In the genomic region with DNA sequence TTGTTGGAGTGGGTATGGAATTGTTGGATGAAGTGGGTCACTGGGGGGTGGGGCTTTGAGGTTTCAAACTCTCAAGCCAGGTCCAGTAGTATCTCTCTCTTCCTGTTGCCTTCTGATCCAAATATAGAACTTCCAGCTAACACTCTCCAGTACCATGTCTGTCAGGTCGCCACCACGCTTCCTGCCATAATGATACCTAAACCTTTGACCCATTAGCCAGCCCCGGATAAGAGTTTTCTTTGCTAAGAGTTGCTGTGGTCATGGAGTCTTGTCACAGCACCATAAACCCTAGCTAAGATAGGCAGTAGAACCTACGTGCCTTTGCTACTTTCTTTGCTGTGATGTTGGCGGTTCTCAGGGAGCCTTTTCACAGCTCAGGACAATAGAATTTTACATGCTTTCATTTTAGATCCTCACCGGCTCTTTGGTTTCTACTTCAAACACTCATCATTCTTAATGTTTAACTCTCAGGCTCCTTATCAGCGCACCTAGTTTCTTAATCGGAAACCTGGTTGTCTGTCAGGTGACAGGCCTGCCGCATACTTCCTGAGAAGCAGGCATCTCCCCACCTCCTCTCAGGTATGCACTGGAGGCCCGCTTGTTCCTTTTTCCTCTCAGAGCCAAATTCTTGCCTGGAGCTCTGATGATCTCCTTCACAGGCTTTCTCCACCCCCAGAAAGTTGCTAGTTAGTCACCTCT, we compare ENCODE assay signal across 31 mouse cellular contexts. TPM values are rescaled to one million over a fixed set of nuclear protein-coding genes. Genes with fewer than 3 reads are reported as not detected.
DNase-seq lines count a peak whose midpoint lies in the region; ATAC-seq and TF ChIP-seq lines count a peak whose summit lies in the region.
"Had no signal": no experiment of that assay in that cellular context is flagged by ENCODE, and none has a peak within 500 bp of the region (broad histone marks: within the 10 kb centered on the region; RNA-seq: fewer than 3 reads in every experiment).

No protein-coding gene starts in this region.

- no peaks in the 10 kb centered on the region for H3K4me1 ChIP-seq in intestine, embryonic 15.5 days (replicated peaks)
- H3K4me1 ChIP-seq in lung, adult 2 months (ENCODE audit: control insufficient read depth, insufficient read depth, low read length) = peaks cover 12% of the 10 kb centered on the region
- H3K4me1 ChIP-seq: kidney, embryonic 15.5 days; limb, embryonic 15.5 days had no signal

- 57% methylated on average over 10 of the region's 10 CpGs for WGBS in intestine, embryonic 15.5 days
- 63% methylated on average over 10 of the region's 10 CpGs for WGBS in lung, adult 2 months

- no peak overlapping the region for H3K9ac ChIP-seq in intestine, embryonic 15.5 days
- H3K9ac ChIP-seq: heart, embryonic 12.5 days; hindbrain, embryonic 15.5 days; kidney, embryonic 15.5 days; limb, embryonic 15.5 days; liver, embryonic 13.5 days; neural tube, embryonic 15.5 days had no signal

- 0 out of 2 replicates have a peak overlapping the region, but pooled peaks have one; percentile 36 for H3K27ac ChIP-seq in intestine, embryonic 15.5 days
- H3K27ac ChIP-seq: gastrocnemius, adult 2 months; heart, adult 2 months; hindbrain, embryonic 15.5 days; kidney, embryonic 15.5 days; limb, embryonic 10.5 days; limb, embryonic 15.5 days; liver, embryonic 13.5 days; macrophage; neural tube, embryonic 15.5 days had no signal

- no peak overlapping the region for H3K4me3 ChIP-seq in intestine, embryonic 15.5 days (replicated peaks)
- no peak overlapping the region for H3K4me3 ChIP-seq in lung, adult 2 months (replicated peaks; ENCODE audit: extremely low read depth, low read depth, low read length)
- H3K4me3 ChIP-seq: gastrocnemius, adult 2 months; heart, adult 2 months; heart, embryonic 12.5 days; hindbrain, embryonic 15.5 days; kidney, embryonic 15.5 days; limb, embryonic 10.5 days; limb, embryonic 15.5 days; liver, embryonic 13.5 days; neural tube, embryonic 15.5 days had no signal

- H3K36me3 ChIP-seq in intestine, embryonic 15.5 days = no peaks in the 10 kb centered on the region
- H3K36me3 ChIP-seq: heart, embryonic 12.5 days; hindbrain, embryonic 15.5 days; kidney, embryonic 15.5 days; limb, embryonic 10.5 days; limb, embryonic 15.5 days; liver, embryonic 13.5 days; neural tube, embryonic 15.5 days had no signal

- TF ChIP-seq CTCF in lung, adult 2 months (IDR thresholded peaks at IDR 0.05; ENCODE audit: insufficient read depth, low read length) = no peak

- H3K27me3 ChIP-seq in intestine, embryonic 15.5 days (replicated peaks) = no peaks in the 10 kb centered on the region
- H3K27me3 ChIP-seq: CH12.LX; heart, embryonic 12.5 days; hindbrain, embryonic 15.5 days; kidney, embryonic 15.5 days; limb, embryonic 15.5 days; liver, embryonic 13.5 days; neural tube, embryonic 15.5 days had no signal

- ATAC-seq in intestine, embryonic 15.5 days = peak; percentile 84
- ATAC-seq: forebrain, embryonic 14.5 days had no signal

- H3K9me3 ChIP-seq in intestine, embryonic 15.5 days = no peaks in the 10 kb centered on the region
- H3K9me3 ChIP-seq: heart, embryonic 12.5 days; hindbrain, embryonic 15.5 days; kidney, embryonic 15.5 days; limb, embryonic 10.5 days; limb, embryonic 15.5 days; liver, embryonic 13.5 days; neural tube, embryonic 15.5 days had no signal

- peak; percentile 26 for DNase-seq in lung, adult 2 months
- DNase-seq in lung, postnatal 10 days = peak; percentile 38
- peak; percentile 76 for DNase-seq in yolk sac, embryonic 10.5 days (ENCODE audit: low spot score)
- no peak for DNase-seq in frontal cortex, postnatal 25 days (ENCODE audit: low spot score in 2 of 2)
- no peak for DNase-seq in thymus, postnatal 14 days
- DNase-seq in adrenal gland, postnatal 36 days = no peak
- DNase-seq: adrenal gland, adult 8-10 months; B cell, adult 2 months; cerebellum, adult 8-10 months; cerebellum, postnatal 25 days; gastrocnemius, adult 2 months; gastrocnemius, postnatal 36 days; heart, adult 2 months; heart, postnatal 4 days; kidney, adult 11 months; kidney, postnatal 25 days; layer of hippocampus, postnatal 36 days; liver, embryonic 13.5 days; midbrain, embryonic 14.5 days; spleen, adult 18-20 months; thymus, postnatal 36 days had no signal

- H3K4me2 ChIP-seq in intestine, embryonic 15.5 days (replicated peaks) = peak overlapping the region; percentile 14; the same call in 1 of the 2 replicates
- H3K4me2 ChIP-seq: heart, embryonic 12.5 days; hindbrain, embryonic 15.5 days; kidney, embryonic 15.5 days; limb, embryonic 15.5 days; liver, embryonic 13.5 days; neural tube, embryonic 15.5 days had no signal

- TF ChIP-seq POLR2A in lung, adult 2 months (IDR thresholded peaks at IDR 0.05; ENCODE audit: borderline replicate concordance, extremely low read depth, low read depth, low read length) = no peak

RNA-seq across cellular contexts. Expression of gene Nfkb1, which starts 41.5 kb away (rescaled TPM):
- polyA plus RNA-seq in intestine, embryonic 15.5 days (2015; fragmentation: Nextera tagmentation; extraction: Ambion mirVana) = 19.7 and 20.6 TPM in 2 replicates
- polyA plus RNA-seq in lung, adult 2 months (2012; rRNA removed) = 114 and 126 TPM in 2 replicates
- 10 to 100 TPM; 55.8 to 58.1 TPM for total RNA-seq in adrenal gland, postnatal 36 days (2021)

Comparison
In these comparisons a context has a peak if more than half of its experiments do, and no peak if none do; other contexts are left out.
1. DNase-seq: peak in lung, adult 2 months (single experiment), lung, postnatal 10 days (single experiment) and yolk sac, embryonic 10.5 days (single experiment); none in frontal cortex, postnatal 25 days (0 of 2), thymus, postnatal 14 days (single experiment) and adrenal gland, postnatal 36 days (0 of 2).